Mouse (Mus musculus): ENCODE data around the gene Xxylt1.
A peak's percentile ranks its signal among the peaks of the same experiment; 100 is the strongest.
"Not testable (repeated sequence)": the region's sequence is repeated elsewhere in the genome, so short reads cannot be mapped to it uniquely, and the experiment has no call there.

Gene Xxylt1

DNA sequence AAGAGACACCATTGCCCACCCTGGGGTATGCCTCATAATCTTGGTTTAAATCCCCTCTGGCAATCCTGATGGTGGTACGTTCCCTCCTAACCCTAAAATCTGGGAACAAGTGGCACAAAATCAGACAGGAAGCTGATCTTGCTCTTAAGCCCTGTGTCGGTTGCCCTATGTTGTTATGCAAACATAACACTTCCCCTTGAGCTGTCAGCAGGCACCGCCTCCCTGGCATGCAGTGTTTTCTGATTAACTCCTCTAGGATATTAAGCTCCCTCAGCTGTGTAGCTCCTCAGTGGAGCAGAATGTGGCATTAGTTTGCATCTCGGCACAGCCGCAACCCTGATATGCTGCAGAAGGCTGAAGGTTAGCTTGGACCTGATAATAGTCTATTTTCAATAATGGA is 58.9 kb downstream of the Xxylt1 start:
- no peak for DNase-seq

DNA sequence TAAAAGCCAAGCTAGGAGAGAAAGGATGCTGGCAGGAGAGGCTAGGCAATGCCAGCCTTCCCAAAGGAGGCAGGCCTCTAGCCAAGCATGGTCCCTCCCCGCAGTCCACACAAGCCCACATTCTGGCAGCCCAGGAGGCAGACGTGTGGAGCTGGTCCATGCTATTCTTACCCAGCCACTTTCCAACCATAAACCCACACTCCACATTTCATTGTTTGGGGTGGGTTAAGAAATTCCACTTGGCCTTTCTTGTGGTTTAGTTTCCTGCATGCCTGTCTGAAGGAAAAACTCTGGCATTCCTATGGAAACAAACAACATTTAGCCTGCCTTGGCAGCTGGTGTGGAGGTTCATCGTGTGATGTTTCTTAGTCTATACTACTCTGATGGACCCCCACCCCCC is 61.7 kb downstream of the Xxylt1 start:
- no peak for DNase-seq

DNA sequence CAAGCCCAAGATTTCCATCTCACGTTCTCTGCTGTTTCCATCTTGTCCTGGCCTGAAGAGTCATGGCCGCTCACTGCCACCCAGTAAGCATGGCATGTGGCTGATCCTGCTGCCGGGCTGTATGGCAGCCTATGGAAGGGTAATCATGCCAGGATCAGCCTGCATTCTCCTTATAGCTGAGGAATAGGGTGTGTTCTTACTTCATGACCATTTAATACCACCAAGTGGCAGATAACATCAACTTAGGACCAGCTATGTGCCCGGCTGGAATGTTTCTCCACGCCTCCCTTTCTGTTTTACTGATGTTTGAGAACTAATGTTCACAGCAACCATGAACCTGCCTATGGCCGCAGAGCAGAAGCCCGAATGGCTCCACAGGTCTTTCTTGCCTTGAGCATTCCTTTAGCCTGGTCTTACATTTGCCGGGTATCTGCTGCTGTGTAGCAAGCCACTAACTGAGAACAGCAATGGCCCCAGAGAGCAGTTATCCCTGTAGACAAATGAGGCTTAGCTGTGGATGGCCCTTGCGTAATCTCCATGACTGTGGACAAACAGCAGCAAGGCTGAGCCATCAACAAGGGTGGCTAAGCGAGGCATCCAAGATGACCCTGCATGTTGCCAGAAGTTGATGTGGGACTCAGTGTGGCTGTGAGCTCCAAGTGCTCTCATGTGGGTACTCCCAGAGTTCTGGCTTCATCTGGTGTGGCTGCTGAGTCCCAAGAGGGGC is 63.4 kb downstream of the Xxylt1 start:
- no peak for DNase-seq

DNA sequence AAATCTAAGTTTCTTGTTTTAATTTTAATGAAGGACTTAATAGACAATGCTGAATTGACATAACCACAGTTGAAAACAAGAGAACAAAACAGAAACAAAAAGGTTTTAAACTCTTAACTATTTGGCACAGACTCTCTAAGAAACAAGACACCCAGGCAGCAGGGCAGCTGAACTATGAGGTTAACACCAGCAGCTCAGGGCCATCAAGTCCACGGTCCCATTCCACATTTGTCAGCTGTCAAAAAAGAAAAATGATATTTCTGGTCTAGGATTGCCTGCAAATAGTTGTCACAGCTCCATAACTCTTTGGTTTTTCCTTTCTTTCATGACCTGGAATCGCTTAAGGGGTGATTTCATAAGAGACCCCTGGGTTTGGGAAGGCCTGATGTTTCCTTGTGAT is 64.6 kb downstream of the Xxylt1 start:
- DNase-seq: no peak

DNA sequence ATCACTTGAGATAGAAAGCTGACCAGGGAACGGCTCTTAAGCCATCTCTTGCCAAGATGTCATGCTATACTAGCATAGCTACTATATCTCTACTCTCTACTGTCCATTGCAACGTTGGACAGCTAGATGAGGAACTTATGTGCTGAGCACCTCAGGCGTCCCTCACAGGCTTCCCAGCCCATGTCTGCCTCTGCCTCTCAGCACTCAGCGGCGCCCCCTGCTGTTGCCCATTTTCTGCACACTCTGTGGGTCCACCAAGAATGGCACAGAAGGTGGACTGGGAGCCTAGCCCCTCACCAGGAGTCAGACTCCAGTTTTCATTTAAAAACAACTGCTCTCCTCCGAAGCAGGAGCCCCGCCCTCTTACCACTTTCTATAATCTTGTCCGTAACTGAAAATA is 65.1 kb downstream of the Xxylt1 start:
- DNase-seq: no peak

DNA sequence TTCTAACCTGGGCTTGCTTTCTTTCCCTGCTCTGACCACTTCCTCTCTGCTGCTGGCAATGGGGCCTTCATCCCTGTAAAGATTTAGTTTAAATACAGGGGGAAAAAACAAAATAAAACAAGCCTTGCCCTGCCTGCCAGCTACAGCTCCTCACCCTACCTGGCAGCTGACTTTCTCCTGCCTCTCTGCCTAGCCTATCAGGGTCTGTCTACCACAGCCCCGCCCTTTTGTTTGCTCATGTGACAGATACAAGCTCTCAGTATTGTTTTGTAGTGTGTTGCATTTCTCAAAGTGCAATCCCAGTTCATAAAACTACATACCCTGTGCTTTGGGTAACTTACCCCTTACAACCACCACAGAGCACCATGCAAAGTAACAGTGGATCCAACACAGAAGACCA is 66.0 kb downstream of the Xxylt1 start:
- DNase-seq: no peak

DNA sequence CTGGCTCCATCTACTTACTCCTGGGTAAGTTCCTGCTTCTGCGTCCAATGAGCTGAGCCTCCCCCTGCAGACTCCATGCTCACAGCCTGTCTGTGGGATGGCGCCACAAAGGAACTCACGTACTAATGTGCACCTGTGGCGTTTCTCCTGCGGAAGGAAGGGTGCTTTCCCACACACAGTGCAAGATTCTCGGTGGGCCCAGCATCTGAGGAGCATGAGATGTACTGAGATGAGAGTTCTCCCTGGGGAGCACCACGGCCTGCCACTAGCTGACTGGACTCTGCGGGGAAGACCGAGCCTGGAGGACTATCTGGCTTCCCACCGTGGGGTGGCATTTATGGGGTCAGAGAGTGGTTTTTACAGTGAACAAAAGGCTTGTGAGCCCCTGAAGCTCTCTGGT is 69.0 kb downstream of the Xxylt1 start:
- no peak for DNase-seq

DNA sequence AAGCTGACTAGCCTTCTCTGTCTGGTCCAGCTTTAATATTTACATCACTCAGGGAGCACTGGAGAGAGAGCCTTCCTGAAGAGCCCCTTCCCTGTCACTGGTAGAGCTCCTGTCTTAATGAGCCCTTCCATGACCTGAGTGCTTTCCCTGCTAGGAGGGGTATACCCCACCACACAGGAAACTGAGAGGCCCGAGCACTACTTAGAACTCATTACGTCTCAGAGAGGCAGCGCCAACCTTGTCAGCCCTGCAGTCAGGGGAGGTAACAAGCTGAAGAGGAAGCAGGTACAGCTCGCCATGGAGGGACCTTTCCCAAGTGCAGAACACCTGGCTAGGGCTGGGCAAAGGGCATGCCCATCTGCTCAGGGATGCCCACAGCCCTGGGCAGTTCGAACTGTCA is 70.8 kb downstream of the Xxylt1 start:
- no peak for DNase-seq

DNA sequence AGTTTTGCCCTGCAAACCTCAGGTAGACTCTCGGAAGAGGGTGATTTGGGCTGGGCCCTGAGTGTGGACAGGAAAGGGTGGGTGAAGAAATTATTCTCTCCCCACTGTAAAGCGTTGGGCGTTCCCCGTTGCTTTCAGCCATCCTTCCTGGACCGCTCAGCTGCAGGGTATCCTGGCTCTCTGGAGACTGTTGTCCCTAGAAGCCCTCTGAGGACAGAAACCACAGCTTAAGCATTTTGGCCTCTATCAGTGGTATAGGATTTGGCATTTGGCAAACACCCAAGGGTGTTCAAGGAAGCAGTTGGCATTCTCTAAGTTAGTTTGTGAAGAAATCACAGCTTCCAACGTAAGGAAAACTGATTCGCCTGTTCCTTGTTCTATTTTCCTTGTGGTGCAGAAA is 72.9 kb downstream of the Xxylt1 start:
- DNase-seq: no peak

DNA sequence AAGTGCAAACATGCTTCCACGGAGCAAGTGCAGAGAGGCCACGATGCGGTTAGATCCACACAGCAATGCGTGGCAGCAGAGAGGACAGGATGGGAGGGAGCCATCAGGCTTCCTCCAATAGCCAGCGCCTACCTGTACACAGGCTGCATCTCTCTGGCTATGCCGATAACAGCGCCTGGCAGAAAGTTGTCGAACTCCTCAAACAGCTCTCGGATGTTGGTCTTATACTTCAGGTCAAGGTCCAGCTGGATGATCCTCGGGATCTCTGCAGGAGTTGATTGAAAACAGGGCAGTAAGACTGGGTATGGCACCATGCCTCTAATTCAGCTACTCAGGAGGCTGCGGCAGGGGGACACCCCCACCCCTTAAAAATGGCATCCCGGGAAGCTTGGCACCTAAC is 73.7 kb downstream of the Xxylt1 start:
- peak in 1 of 2 experiments; percentile 36 for DNase-seq

DNA sequence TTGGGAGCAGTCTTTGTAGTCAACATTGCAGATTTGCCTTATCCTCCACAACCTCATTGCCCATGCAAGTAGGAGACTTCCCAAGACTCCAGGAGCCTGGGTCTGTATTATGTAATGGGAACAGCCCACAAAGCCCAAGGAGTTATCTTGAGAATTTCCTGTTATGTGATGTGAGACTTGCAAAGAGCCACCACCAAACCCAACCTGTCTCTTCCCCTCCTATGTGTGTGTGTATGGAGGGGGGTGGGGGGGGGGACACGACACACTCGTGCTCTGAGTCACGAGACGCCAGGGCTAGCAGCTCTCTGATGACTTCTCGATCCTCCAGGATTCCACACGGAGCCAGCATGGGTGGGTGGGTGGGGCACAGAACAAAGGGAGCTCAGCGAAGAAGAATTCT is 75.5 kb downstream of the Xxylt1 start:
- no peak for DNase-seq

DNA sequence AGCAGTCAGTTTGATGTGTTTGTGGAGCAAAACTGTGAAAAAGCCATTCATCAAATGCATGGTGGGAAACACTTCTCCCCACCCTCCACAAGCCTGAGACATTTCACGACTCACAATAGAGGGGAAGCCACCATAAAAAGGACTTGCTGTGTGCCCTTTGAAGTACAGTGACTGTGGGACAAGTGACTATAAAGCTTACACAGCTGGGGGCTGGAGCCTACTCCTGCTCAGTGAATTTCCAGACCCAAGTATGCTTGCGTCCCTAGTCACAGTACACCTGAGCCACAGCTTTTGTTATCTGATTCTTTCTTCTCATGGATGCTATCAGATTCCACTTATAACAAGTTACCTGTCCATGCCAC is 76.9 kb downstream of the Xxylt1 start:
- no peak for DNase-seq

DNA sequence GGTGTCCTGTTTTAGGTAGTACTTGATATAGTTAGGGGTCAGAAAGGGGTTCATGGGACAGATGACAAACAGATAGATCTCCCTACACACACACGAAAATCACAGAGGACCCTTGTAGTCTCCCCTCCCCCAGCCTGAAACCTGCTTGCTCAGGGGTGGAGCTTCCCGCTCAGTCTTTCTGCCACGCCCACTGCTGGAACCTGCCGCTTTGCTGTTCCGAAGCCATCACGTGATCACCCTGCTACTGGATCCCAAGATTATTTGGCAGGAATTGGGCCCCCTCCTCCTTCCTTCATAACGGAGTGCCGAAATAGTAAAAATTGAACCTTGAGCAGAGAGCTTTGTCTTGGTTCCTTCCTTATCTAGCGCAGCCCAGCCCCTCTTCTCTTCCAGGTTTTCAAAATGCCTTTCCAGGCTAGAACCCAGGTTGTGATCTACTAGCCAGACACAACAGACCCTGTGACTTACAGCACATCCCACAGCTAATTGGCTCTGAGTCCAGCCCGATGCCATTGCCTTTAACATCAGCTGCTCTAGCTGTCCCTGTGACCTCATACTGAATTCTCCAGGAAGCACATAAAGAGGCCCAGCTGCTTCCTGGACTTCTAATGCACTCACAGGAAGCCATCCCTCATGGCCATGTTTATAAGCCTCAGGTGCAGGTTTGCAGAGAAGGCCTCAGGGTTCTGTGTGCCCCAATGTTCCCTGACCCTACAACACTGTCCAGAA is 77.5 kb downstream of the Xxylt1 start:
- not testable (repeated sequence) for DNase-seq

DNA sequence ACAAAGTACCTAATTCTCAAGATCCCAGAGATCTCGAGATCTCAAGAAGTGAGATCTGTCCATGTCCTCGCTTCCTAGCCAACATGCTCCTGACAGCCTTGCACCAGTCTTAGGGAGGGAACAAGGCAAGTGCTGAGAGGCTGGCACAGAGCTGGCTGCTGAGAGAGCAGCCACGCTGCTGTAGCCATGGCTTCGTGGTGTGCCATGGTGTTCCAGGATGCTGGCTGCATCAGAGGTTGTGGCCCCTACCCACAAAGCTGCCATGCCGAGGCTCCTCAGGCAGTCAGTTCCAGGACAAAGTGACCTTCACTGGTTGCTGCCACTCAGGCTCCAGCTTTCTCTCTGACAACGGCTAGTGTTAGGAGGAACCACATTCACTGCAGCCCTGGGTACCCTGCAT is 78.3 kb downstream of the Xxylt1 start:
- no peak for DNase-seq

DNA sequence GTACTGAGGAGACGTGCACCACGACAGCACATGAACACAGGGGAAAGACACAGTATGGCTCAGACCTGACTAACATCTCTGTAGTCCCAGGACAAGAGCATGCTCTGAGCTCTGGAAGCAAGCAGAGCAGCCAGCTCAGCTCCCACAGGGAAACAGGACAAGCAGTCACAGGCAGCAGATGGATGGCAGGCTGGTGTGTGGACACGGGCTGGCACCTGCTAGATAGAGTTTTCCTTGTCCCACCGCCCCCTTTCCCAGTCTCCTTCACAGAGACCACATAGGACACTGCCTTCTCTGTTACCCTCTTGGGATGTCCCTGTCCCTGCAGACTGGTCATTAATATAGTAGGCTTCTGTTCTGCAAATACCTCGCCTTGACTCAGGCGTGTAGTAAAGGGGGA is 79.1 kb downstream of the Xxylt1 start:
- DNase-seq: no peak

DNA sequence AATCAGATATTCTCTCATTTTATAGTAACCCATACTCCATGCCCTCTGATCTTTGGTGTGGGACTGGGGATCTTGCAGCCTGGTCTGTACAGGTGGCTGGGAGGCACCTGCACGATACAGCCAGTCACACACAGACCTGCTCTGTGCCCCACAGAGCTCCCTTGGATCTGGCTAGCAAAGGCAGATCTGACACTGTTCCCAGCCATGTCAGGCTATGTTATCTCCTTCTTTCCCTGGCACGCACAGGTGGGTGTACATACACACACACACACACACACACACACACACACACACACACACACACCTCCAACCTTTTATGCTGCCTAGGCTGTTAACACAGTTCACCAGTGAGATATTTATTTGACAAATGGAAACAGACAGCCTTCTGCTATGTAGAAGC is 82.5 kb downstream of the Xxylt1 start:
- peak; percentile 49 to 54 for DNase-seq

DNA sequence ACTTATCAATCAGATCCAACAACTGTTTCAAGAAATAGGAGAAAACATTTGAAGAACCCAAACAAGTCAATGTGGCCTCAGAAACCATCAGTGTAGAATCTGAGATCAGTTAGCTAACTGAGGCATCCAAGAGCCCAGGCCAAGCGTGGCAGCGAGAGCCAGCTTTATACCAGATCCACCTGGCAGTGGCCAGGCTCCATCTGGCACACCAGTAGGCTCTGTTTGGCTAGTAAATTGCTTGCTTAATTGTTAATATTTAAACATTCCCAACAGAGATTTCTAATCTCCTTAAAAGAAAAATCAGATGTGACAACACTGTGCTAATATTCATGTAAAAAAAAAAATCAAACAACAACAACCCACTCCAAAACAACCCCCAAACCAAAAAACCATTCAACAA is 83.2 kb downstream of the Xxylt1 start:
- DNase-seq: peak; percentile 90 to 93

DNA sequence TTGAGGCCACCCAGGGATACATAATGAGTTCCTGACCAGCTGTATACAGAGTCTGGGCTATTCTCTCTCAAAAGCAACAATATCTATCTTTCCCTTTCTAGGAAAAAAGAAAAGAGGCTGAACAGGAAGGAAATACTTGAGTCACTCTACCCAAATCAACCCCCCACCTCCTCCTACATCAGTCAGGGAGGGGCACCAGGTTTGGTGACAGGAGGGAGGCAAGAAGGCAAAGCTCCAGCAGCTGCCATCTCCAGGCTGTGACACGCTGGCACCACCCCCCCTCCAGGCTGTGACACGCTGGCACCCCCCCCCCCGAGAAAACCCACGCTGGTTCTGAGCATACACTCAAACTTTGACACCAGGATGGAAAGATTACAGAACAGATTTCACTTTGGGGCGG is 85.8 kb downstream of the Xxylt1 start:
- no peak for DNase-seq

DNA sequence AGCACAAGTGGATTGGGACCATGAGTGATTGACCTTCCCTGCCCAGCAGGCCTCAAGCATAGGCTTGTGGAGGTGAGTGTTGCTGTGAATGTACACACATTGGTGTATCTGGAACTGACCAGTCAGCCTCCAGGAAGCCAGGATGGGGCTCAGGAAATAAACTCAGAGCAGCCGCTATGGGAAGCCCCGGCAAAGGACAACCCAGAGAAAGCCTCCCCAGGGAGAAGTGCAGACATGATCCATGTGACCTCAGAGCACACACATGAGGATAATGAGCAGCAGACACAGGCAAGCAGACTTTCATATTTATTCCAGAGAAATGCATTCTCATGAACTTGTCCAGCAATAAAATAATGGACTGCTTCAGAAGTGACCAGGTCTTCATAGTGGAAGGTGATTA is 86.4 kb downstream of the Xxylt1 start:
- DNase-seq: no peak

DNA sequence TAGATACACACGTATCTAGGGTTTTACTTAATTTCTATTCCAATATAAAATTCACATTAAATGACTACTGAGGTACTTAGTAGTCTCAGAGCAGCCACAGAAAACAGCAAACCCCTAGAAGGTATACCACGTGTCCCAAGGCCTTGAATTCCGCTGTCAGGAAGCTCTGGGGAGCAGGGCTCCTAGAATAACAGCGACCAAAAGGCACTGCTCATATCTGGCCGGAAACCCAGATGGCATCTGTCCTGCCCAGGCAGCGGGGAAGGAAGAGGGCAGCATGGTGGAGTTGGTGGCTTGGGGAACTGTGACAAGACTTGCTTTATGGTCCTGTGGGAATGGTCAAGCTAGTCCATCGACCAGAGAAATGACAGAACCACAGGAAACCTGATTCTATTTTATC is 86.9 kb downstream of the Xxylt1 start:
- DNase-seq: no peak

DNA sequence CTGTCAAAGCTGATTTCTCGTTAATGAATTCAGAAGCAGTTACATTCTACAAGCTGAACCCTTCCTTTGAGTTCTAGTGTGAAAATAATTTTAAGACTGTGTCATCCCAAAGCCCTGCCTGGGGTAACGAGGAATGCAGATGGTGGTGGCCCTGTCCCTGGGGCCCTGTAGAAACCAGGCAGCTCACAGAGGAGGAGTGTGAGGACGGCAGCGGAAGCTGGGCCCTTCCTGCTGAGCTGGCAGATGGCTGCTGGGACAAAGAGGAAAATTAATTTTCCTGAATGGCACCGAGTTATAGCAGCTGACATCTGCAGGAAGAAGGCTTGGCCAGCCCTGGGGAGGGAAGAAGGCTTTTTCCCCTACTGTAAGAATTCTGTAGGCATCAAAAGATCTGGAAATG is 88.7 kb downstream of the Xxylt1 start:
- peak; percentile 73 to 81 for DNase-seq

DNA sequence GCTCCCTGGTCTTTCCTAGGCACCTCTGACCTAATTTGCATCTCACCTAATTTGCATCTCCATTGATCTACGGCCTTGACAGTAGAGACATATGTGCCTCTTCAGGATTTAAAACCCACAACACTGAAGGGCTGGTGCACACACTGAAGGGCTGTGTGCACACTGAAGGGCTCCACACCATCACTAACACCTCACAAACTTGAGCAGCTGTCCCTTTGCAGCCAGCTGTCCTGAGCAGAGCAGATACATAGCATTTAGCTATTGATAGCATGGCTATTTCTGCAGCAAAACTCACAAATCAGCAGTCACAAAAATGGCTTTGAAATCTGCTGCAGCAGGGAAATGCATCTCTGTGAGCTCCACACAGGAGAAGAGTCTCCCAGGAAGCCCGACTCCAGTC is 90.6 kb downstream of the Xxylt1 start:
- DNase-seq: no peak

DNA sequence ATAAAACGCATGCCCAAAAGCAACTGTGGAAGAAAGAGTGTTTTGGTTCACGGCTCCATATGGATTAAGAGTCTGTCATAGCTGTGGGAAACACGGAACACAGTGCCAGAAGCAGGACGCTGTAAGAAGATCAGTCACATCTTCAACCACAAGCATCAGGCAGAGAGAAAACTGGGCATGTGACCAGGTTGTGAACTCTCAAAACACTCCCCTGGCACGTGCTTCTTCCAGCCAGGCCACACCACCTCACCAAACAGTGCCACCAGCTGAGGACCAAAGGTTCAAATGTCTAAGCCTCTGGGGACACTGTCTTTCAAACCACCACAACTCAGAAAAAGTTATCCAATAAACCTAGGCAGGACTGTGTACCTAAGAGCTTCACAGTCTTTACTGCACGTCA is 93.0 kb downstream of the Xxylt1 start:
- DNase-seq: no peak

DNA sequence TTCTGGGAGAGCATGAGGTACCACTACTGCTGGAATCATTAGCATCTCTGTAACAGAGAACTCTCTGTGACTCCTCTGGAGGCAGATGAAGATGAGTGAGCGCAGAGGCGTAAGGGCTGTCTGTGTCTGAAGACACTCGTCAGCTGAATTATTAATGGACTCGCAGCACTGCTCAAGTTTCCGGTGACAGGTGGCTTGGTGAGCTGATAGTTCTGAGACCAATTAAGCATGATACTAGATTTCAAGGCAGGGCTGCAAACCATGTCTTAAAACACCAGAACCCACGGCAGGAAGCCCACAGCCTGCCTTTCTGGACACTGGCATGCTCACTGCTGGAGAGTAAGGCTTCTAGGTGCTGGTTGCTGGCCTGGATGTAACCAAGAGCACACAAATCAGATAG is 93.5 kb downstream of the Xxylt1 start:
- no peak for DNase-seq

All from cerebellum, adult 18-20 months (tissue).